Mouse (Mus musculus) G1E-ER4 (cell line): ENCODE data around the gene Ppp5c. TPM values are rescaled to one million over a fixed set of nuclear protein-coding genes. Genes with fewer than 3 reads are reported as not detected.

Experiments used
- GATA1 ChIP-seq: IDR thresholded peaks from one replicate; pipeline ENCODE4 v1.8.0; 2012; ENCODE audit warnings: low read length, inconsistent platforms
- polyA plus RNA-seq: library from polyadenylated mRNA; stranded (reverse); fragments of >175 nt; gene quantifications from 2 replicates; pipeline ENCODE4 v1.2.3, GENCODE M21; 2012

Gene Ppp5c
- polyA plus RNA-seq, 1 experiment, result 165 TPM

DNA sequence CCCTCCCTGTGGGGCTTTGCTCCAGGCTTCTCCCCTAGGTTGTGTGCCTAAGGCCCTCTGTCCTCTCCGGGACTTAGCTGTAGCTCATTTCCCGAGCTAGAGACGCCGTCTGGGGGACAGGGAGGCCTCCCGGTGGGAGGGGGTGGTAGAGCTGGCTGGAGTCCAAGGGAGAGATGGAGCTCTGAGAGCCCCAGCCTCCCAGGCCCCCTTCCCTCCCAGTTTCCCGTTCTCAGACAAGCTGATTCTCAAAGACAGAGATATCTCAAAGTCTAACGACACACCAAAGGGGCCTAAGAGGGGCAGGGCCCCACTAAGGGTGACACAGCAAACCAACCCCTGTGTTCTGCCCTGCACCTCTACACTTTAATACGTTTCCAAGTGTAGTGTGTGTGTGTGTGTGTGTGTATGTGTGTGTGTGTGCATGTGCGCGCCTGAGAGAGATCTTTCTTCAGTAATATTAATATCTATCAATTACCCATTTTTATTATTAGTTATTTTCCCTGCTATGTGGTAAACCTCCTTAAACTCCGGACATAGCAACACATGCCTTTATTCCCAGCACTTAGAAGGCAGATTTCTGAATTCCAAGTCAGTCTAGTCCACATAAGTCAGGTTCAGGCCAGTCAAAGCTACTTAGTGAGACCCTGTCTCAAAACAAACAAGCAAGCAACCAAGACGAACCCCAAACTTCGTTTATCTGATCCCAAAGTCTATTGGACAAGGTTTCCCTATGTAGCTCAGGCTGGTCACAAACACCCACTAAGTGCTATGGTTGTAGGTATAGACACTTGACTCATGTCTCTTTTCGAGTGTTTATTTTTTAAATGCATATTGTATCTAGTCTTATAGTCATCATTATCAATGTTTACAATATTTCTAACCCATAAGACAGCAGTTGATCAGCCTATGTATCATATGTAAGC lies 29.1 kb upstream of the Ppp5c start:
- no peak for TF ChIP-seq GATA1

DNA sequence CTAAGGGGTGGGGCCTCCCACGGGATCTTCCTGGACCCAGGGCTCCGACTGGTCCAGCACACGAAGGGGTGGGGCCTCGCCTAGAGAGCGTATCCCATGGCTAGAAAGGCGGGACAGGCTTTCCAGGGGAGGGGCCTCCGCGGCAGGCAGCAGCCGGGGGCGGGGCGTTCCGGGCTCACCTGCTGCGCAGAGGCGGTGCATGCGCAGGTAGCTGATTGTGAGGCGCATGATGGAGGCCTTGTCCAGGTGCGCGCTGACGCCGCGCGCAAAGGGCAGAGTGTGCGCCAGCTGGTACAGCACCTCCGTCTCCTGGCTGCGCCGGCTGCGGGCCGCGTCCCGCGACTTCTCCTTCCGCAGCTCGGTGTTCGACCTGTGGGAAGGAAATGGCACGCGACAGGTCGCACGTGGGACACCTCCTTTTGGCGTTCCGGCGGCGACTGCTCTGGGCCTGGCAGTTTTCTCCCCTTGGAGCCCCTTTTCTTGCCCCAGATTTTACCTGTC lies 28.4 kb upstream of the Ppp5c start:
- TF ChIP-seq GATA1, result no peak

GRCm38 (mm10) chr7:17055287-17055946 lies 27.7 kb upstream of the Ppp5c start:
- no peak for TF ChIP-seq GATA1

GRCm38 (mm10) chr7:17054325-17054989 lies 26.7 kb upstream of the Ppp5c start:
- no peak for TF ChIP-seq GATA1

DNA sequence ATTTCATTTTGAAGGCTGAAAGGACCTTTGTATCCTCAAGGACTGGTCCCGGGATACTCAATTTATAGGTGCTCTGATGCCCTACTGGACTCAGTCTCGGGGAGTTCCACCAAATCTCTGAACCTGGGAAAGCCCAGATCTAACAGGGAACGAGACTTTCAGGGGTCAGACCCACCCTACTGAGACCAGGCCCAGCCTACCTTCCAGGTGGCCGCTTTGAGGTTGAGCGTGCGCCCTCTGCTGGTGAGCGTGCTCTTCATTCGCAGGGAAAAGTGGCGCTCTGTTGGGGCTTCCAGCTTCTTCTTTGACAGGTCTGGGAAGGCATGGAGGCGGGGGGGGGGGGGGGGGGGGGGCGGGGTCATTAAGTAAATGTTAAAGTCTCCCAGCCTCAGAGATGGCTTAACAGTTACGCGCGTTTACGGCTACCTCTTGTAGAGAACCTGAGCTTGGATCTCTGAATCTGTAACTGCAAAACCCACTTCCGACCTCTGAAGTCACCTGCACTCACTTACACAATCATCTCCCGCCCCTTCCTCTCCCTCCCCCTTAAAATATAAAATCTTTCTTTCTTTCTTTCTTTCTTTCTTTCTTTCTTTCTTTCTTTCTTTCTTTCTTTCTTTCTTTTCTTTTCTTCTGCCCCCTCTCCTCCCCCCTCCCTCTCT lies 23.3 kb upstream of the Ppp5c start:
- no peak for TF ChIP-seq GATA1

- TF ChIP-seq GATA1, result no peak
Measured at GRCm38 (mm10) chr7:17050491-17050890, 22.8 kb upstream of the Ppp5c start.

DNA sequence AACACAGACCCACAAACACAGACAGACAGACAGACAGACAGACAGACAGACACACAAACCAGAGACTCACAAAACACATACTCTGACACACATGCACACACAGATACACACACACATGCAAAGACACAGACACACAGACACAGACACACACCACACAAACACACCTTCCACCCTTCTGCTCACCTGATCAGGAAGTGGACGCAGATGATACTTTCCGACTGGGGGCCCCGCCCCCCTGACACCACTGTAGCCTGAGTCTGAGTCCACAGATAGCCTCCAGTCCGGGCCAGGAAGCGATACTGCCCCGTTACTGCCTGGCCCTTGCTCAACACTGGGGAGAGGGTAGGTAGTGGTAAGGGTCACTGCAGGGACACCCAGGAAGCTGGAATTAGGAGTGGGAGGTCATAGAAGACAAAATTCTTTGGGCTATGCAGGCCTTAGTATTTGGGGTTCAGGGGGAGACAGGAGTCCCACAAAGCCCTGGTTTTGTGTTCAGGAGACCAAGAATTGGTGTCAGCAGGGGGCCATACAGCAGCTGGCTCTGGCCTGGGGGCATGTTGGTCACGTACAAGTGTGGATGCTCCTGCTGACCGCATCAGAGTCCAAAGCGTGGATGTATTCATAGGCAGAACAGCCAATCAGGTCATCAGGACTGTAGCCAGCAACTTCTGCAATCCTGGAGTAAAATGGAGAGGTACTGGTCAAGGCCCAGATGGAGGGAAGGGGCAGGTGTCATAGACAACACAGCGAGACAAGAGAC lies 20.9 kb upstream of the Ppp5c start:
- no peak for TF ChIP-seq GATA1

DNA sequence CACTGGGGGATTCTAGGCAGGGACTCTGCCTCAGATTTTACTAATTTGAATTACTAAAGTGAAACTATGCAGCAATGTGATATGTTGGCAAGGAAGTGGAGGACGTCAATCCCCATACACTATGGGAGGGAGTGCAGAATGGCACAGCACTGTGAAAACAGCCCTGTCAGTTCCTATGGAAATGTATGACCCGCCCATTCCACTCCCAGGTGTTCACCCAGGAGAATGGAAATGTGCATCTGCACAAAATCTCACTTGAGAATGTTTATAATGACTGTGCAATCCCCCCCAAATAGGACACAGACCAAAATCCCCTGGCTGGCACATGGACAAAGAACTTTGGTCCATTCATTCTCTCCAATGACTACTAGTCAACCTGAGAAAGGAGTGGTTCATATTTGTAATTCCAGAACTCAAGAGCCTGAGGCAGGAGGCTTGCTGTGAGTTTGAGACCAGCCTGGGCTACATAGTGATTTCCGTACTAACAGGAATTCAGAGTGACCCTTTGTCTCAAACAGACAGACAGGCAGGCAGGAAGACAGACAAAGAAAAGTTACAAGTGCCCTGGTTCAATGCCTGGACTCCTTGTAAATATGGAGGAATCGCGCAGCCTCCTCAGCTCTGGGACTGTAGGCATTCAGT lies 19.4 kb upstream of the Ppp5c start:
- TF ChIP-seq GATA1, result no peak

DNA sequence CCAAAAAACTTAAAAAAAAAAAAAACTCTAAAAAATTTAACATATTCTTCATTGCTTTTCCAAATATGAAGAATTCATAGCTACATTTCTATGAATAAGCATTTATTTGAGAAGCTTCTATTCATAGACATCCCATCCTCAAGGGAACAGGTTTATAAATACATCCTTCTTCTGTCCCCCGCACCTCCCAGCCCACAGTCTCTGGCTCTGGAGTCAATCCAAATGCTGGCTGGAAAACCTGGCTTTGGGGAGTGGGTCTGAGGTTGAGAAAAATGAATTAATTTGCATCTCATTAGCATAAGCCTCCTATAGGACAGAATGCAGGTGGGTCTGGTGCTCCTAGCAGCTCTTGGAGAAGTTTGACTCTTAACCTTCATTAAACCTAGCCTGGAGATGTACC lies 18.0 kb upstream of the Ppp5c start:
- no peak for TF ChIP-seq GATA1

- TF ChIP-seq GATA1, result no peak
Measured at GRCm38 (mm10) chr7:17039373-17039772, 11.6 kb upstream of the Ppp5c start.

DNA sequence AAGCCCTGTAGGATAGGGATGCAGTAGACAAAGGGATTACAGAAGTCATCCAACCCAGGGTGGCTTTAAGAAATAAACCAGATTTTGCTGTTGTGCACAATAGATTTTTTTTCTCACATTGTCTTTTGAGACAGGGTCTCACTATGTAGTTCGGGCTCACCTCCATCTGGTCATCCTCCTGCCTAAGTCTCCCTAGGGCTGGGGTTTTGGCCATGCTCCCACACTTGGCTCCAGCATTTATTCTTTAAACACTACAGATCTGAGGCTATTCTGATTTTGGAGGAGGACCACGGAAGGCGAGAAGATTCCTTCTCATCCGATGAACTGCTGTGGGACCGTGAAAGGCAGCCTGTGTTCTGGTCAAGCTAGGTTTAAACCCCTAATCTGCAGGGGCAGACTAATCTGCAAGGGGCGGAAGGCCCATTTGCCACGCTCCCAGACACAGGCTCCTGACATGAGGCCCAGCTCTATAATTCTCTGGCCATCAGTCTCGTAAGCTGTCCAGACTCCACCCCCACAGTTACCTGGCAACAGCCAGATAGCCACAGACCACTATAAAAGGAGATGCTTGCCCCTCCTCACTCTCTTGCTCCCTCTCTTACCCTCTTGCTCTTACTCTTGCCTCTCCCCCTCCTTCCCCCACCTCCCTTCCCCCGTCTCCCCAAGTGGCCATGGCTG lies 10.4 kb upstream of the Ppp5c start:
- TF ChIP-seq GATA1, result no peak

DNA sequence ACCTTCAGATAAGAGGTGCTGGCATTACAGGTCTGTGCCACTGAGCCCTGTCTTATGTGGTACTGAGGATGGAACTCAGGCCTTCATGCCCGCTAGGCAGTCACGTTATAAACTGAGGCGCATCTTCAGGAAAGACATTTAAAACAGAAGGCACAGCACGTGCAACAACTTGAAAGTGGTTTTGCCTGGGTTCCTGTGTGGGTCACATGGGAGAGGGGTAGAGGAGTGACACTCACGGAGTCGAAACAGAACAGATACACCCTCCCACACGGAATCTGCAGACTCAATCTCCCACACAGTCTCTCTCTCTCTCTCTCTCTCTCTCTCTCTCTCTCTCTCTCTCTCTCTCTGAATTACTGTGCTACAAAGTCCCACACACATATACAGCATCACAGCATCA lies 2.5 kb upstream of the Ppp5c start:
- TF ChIP-seq GATA1, result no peak

DNA sequence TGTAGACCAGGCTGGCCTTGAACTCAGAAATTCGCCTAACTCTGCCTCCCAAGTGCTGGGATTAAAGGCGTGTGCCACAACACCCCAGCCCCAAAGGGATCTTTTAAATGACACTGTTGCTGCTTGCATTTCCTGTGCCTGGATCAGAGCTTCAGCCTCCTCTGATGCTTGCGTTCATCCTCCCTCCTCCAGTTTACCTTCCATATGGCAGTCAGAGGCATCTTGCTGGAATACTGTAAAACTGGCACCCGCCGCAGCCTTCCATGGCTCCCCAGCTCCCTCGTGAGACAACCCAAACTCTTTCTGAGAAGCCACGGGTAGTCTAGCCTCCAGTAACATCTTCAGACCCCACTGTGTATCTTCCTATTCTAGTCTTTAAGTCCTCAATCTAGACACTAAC lies 1.2 kb upstream of the Ppp5c start:
- TF ChIP-seq GATA1, result no peak

DNA sequence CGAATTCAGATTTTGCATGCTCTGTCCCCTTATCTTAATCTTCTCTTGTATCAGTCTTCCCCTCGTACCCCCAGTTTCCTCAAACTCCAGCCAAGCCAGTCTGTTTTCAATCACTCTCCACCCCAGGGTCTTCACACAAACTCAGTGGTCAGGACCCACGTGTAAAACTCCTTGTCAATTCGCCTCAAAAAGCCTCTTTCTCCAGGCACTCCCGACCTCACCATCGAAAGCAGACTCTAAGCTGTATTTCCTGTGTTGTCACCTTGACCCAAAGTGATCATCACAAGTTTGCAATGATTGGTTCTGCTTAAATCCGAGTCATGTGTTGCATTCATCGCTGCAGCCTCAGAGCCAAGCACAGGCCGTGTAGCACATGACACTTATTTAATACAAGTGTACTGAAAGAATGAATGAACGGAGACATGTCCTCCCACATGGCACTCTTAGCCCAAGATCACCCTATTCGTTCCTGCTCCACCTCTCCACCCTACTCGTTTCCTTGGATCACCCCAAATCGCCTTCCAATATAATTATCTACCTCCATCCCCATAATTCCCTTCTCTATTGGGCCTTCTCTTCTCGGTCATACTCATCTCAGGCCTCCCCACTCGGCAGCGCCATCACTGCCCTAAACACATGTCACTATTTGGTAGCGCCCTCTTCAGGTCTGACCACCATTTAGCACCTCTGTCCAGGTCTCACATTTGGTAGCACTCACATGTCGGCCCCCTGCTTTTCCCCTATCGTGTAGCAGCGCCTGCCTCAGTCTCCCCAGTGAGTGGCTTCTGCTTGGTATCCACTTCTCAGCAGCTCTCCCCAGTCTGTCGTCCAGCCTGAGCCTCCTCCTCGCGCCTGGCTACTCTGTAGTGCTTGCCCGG lies 775 bp downstream of the Ppp5c start:
- no peak for TF ChIP-seq GATA1
